Mouse (Mus musculus): ENCODE data around the gene Ankrd22. TPM values are rescaled to one million over a fixed set of nuclear protein-coding genes. Genes with fewer than 3 reads are reported as not detected.

Ankrd22 gene
- polyA plus RNA-seq, 1 experiment from 2014 or later, result 0.19 TPM

GRCm38 (mm10) chr19:34198066-34198465, 32.2 kb upstream of the Ankrd22 start:
- 93% methylated on average over 1 of the region's 1 CpGs for WGBS
- no peaks in the 10 kb centered on the region for H3K4me1 ChIP-seq
- no peak overlapping the region for H3K4me2 ChIP-seq (replicated peaks)
- no peaks in the 10 kb centered on the region for H3K36me3 ChIP-seq
- H3K27ac ChIP-seq, result no peak overlapping the region
- H3K9ac ChIP-seq, result no peak overlapping the region
- no peaks in the 10 kb centered on the region for H3K27me3 ChIP-seq (replicated peaks)
- no peak for ATAC-seq (ENCODE audit: low FRiP score, low read depth)
- no peak overlapping the region for H3K4me3 ChIP-seq
- H3K9me3 ChIP-seq, result no peaks in the 10 kb centered on the region

- no peaks in the 10 kb centered on the region for H3K9me3 ChIP-seq
- no peaks in the 10 kb centered on the region for H3K4me1 ChIP-seq
- no peak overlapping the region for H3K9ac ChIP-seq
- H3K27me3 ChIP-seq (replicated peaks), result no peaks in the 10 kb centered on the region
- H3K36me3 ChIP-seq, result no peaks in the 10 kb centered on the region
- ATAC-seq (ENCODE audit: low FRiP score, low read depth), result no peak
- H3K4me3 ChIP-seq, result no peak overlapping the region
- no peak overlapping the region for H3K27ac ChIP-seq
- H3K4me2 ChIP-seq (replicated peaks), result no peak overlapping the region
- 77% methylated on average over 2 of the region's 2 CpGs for WGBS
Observed at GRCm38 (mm10) chr19:34195031-34195430, 29.2 kb upstream of the Ankrd22 start.

DNA sequence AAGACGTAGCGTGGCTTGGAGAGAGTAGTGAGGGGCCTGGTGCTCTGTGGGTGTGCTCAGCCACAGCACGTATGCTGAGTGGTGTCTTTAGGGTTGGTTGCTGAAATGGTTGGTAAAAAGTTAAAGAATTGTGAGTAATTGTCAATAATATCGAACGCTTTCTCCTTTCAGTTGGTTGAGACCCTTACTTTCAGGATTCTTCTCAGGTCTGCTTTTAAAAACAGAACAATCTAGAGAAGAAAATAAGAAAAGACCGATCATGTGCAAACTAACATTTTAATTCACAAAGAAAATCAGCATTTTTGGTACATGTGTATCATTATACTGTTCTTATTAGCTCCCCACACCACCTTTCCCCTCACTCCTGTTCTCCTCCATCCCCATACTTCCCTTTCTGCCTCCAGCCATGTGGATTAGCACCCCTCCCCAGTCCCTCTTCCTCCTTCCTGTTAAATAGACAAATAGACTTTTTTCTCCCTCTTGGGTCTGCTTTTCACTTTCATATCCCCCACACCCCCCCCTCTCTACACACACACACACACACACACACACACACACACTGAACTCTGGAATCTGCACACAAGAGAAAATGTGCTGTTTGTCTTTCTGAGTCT, 28.4 kb upstream of the Ankrd22 start:
- no peaks in the 10 kb centered on the region for H3K27me3 ChIP-seq (replicated peaks)
- no peak overlapping the region for H3K9ac ChIP-seq
- no peaks in the 10 kb centered on the region for H3K4me1 ChIP-seq
- no peaks in the 10 kb centered on the region for H3K9me3 ChIP-seq
- ATAC-seq (ENCODE audit: low FRiP score, low read depth), result no peak
- no peak overlapping the region for H3K4me2 ChIP-seq (replicated peaks)
- no peak overlapping the region for H3K27ac ChIP-seq
- no peaks in the 10 kb centered on the region for H3K36me3 ChIP-seq
- 88% methylated on average over 6 of the region's 6 CpGs for WGBS
- no peak overlapping the region for H3K4me3 ChIP-seq

GRCm38 (mm10) chr19:34193683-34194082, 27.8 kb upstream of the Ankrd22 start:
- no peaks in the 10 kb centered on the region for H3K36me3 ChIP-seq
- 60% methylated on average over 9 of the region's 9 CpGs for WGBS
- H3K4me1 ChIP-seq, result no peaks in the 10 kb centered on the region
- H3K27ac ChIP-seq, result no peak overlapping the region
- no peaks in the 10 kb centered on the region for H3K9me3 ChIP-seq
- ATAC-seq (ENCODE audit: low FRiP score, low read depth), result no peak
- peak overlapping the region; percentile 97; the same call in 1 of the 2 replicates for H3K4me2 ChIP-seq (replicated peaks)
- no peak overlapping the region for H3K9ac ChIP-seq
- H3K27me3 ChIP-seq (replicated peaks), result no peaks in the 10 kb centered on the region
- no peak overlapping the region for H3K4me3 ChIP-seq

GRCm38 (mm10) chr19:34193149-34193548, 27.3 kb upstream of the Ankrd22 start:
- H3K9ac ChIP-seq, result no peak overlapping the region
- H3K9me3 ChIP-seq, result no peaks in the 10 kb centered on the region
- no peak for ATAC-seq (ENCODE audit: low FRiP score, low read depth)
- peak overlapping the region; percentile 97 for H3K4me2 ChIP-seq (replicated peaks)
- no peaks in the 10 kb centered on the region for H3K36me3 ChIP-seq
- H3K27me3 ChIP-seq (replicated peaks), result no peaks in the 10 kb centered on the region
- WGBS, result 13% methylated on average over 9 of the region's 9 CpGs
- H3K27ac ChIP-seq, result no peak overlapping the region
- peak overlapping the region; percentile 67; the same call in 1 of the 2 replicates for H3K4me3 ChIP-seq
- no peaks in the 10 kb centered on the region for H3K4me1 ChIP-seq

- Histone ChIP-seq H3K27me3 (replicated peaks) (no peaks in the 10 kb centered on the region), H3K4me3 (peak within 1 kb of the TSS; percentile 67), H3K27ac (no peak within 1 kb of the TSS)
Observed at GRCm38 (mm10) chr19:34192008-34192963, 26.4 kb upstream of the Ankrd22 start, which contains the start of gene Stambpl1. Stambpl1 (plus strand) TSS chr19:34192229.

DNA sequence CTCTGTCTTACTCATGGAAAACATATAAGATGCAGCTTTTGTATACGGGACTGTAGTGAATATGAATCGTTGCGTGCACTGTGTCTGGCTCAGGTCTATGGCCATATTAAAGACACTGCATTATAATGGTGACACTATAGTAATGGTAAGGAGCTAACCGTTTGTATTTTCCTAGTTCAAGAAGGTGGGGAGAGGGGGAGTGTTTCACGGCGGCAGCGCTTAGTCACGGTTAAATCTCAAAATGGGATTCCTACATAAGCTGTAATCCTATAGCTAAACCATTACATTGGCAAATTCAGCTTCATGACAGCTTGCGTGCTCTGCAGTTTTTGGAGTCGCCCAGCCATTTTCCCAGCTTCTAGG, 25.8 kb upstream of the Ankrd22 start:
- H3K4me2 ChIP-seq (replicated peaks), result peak overlapping the region; percentile 97
- H3K9me3 ChIP-seq, result no peaks in the 10 kb centered on the region
- no peaks in the 10 kb centered on the region for H3K4me1 ChIP-seq
- H3K36me3 ChIP-seq, result no peaks in the 10 kb centered on the region
- WGBS, result 24% methylated on average over 10 of the region's 10 CpGs
- H3K4me3 ChIP-seq, result peak overlapping the region; percentile 67
- H3K27ac ChIP-seq, result no peak overlapping the region
- ATAC-seq (ENCODE audit: low FRiP score, low read depth), result peak; percentile 55
- no peaks in the 10 kb centered on the region for H3K27me3 ChIP-seq (replicated peaks)
- 0 out of 2 replicates have a peak overlapping the region, but pooled peaks have one; percentile 14 for H3K9ac ChIP-seq

More at GRCm38 (mm10) chr19:34192008-34192963, 26.4 kb upstream of the Ankrd22 start, which contains the start of gene Stambpl1:
- ATAC-seq (ENCODE audit: low FRiP score, low read depth), result peak; percentile 85
- Histone ChIP-seq H3K9me3 (no peaks in the 10 kb centered on the region), H3K4me1 (no peaks in the 10 kb centered on the region), H3K4me2 (replicated peaks) (peak within 1 kb of the TSS; percentile 97), H3K36me3 (no peaks in the 10 kb centered on the region), H3K9ac (peak within 1 kb of the TSS; percentile 57)
- WGBS, result under 1% methylated on average over 62 of the region's 62 CpGs

- H3K27me3 ChIP-seq (replicated peaks), result no peaks in the 10 kb centered on the region
- H3K36me3 ChIP-seq, result no peaks in the 10 kb centered on the region
- H3K27ac ChIP-seq, result no peak overlapping the region
- no peaks in the 10 kb centered on the region for H3K4me1 ChIP-seq
- H3K9ac ChIP-seq, result no peak overlapping the region
- no peak overlapping the region for H3K4me2 ChIP-seq (replicated peaks)
- H3K9me3 ChIP-seq, result no peaks in the 10 kb centered on the region
- no peak overlapping the region for H3K4me3 ChIP-seq
- no peak for ATAC-seq (ENCODE audit: low FRiP score, low read depth)
- 88% methylated on average over 4 of the region's 4 CpGs for WGBS
Observed at GRCm38 (mm10) chr19:34186845-34187244, 21.0 kb upstream of the Ankrd22 start.

- Histone ChIP-seq H3K27me3 (replicated peaks) (no peaks in the 10 kb centered on the region), H3K9ac (no peak overlapping the region), H3K36me3 (no peaks in the 10 kb centered on the region), H3K9me3 (no peaks in the 10 kb centered on the region), H3K4me1 (no peaks in the 10 kb centered on the region), H3K4me3 (no peak overlapping the region), H3K27ac (no peak overlapping the region), H3K4me2 (replicated peaks) (no peak overlapping the region)
- no peak for ATAC-seq (ENCODE audit: low FRiP score, low read depth)
- 68% methylated on average over 5 of the region's 5 CpGs for WGBS
Observed at GRCm38 (mm10) chr19:34182490-34182889, 16.6 kb upstream of the Ankrd22 start.

DNA sequence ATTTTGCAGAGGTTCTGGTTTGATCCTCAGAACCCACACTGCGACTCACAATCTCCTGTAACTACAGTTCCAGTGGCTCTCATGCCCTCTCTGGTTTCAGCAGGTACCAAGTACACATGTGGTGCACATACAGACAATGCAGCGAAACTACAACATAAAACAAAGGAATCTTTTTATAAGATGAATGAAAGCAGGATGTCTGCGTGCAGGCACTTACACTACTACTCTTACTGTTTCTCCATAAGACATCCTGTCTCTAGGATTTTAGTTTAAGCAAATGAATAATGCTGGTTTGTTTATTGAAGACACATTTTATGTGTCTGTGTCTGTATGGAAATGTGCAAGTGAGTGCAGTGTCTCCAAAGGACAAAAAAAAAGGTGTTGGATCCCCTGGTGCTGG, 15.4 kb upstream of the Ankrd22 start:
- 90% methylated on average over 3 of the region's 3 CpGs for WGBS
- Histone ChIP-seq H3K4me3 (no peak overlapping the region), H3K9ac (no peak overlapping the region), H3K36me3 (no peaks in the 10 kb centered on the region), H3K4me2 (replicated peaks) (no peak overlapping the region), H3K4me1 (no peaks in the 10 kb centered on the region), H3K9me3 (no peaks in the 10 kb centered on the region), H3K27ac (no peak overlapping the region), H3K27me3 (replicated peaks) (no peaks in the 10 kb centered on the region)
- ATAC-seq (ENCODE audit: low FRiP score, low read depth), result no peak

GRCm38 (mm10) chr19:34180316-34180715, 14.5 kb upstream of the Ankrd22 start:
- no peak for ATAC-seq (ENCODE audit: low FRiP score, low read depth)
- WGBS, result 84% methylated on average over 2 of the region's 2 CpGs
- no peak overlapping the region for H3K9ac ChIP-seq

DNA sequence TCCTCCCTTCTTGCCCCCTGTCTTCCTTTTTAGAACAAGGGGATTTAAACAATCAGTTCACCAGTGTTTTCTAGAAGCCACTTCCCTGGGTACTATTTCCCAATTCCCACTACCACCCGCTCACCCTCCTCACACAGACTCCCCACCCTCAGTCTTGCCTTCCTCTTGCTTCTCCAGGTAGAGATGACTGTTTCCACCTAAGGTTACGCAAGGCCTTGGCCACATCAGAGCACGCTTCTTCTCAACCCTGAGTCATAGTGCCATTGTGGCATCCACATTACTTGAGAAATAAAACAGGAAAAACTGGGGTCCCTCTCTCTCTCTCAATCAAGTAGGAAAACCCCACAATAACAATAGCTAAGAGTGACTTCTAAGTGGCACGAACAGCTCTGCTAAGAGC, 13.3 kb upstream of the Ankrd22 start:
- Histone ChIP-seq H3K27me3 (replicated peaks) (no peaks in the 10 kb centered on the region), H3K36me3 (no peaks in the 10 kb centered on the region)
- ATAC-seq (ENCODE audit: low FRiP score, low read depth), result no peak

More at GRCm38 (mm10) chr19:34180316-34180715, 14.5 kb upstream of the Ankrd22 start:
- H3K27ac ChIP-seq, result no peak overlapping the region
- H3K27me3 ChIP-seq (replicated peaks), result no peaks in the 10 kb centered on the region
- no peak overlapping the region for H3K4me3 ChIP-seq
- no peaks in the 10 kb centered on the region for H3K36me3 ChIP-seq
- H3K4me2 ChIP-seq (replicated peaks), result no peak overlapping the region
- H3K4me1 ChIP-seq, result no peaks in the 10 kb centered on the region
- no peaks in the 10 kb centered on the region for H3K9me3 ChIP-seq

More for the DNA sequence above, 13.3 kb upstream of the Ankrd22 start:
- H3K4me2 ChIP-seq (replicated peaks), result no peak overlapping the region
- H3K4me1 ChIP-seq, result no peaks in the 10 kb centered on the region
- no peak overlapping the region for H3K4me3 ChIP-seq
- no peak overlapping the region for H3K9ac ChIP-seq
- H3K27ac ChIP-seq, result no peak overlapping the region
- 91% methylated on average over 4 of the region's 4 CpGs for WGBS
- no peaks in the 10 kb centered on the region for H3K9me3 ChIP-seq
